Mouse (Mus musculus): ENCODE results near the gene Emc10. TPM values are rescaled to one million over a fixed set of nuclear protein-coding genes. Genes with fewer than 3 reads are reported as not detected.

Gene Emc10
- total RNA-seq, 1 experiment: 64.2 TPM

DNA sequence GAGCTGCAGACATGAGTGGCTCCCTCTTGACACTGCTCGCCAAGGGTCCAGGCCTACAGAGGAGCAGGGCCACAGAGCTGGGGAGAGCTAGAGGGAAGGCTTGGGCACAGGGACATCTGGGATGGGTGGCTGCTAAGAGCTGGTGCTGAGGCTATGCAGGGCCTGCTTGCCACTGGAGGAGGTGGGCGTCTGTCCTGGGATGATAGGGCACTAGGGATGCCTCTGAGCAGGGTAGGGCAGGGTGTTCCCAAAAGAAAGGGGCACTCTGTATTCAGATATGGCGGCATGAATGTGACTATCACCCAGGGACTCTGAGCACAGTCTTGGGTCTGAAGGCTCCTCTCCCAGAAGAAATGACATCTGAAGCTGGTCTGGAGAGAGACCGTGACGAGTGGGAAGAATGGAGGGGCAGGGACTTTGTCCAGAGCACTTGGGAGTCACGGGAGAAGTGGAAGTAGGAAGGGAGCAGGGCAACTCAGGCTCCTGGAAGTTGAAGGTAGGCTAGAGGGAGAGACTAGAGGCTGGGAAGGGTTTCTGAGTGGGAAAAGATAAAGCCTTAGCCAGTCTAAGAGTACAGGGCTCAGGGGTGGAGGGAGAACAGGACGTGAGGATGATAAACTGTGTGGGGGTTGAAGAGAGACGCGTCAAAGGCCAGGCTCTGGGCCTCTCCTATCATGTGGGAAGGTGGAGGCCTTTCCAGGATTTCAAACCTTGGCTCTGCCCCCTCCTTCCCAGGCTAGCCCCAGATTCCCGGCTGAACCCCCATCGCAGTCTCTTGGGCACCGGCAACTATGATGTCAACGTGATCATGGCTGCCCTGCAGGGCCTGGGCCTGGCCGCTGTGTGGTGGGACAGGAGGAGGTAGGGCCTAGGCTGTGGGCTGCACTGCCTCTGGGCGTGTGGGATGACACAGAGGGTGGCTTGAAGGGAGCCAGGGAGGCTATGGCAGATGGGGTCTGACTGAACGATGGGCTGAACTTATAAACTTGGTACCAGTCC, 26.4 kb downstream of the Emc10 start:
- no peak overlapping the region for H3K9ac ChIP-seq (ENCODE audit: insufficient read depth, low read depth, low read length, poor library complexity, severe bottlenecking)
- H3K4me1 ChIP-seq (ENCODE audit: control insufficient read depth in 2 of 2, insufficient read depth in 2 of 2, low read length in 2 of 2, poor library complexity in 1 of 2): peaks cover 0 to 13% of the 10 kb centered on the region in 2 experiments; a peak in 1 of 4 replicates
- DNase-seq (ENCODE audit: low read depth, low spot score): no peak
- H3K27ac ChIP-seq (ENCODE audit: insufficient read depth, low read depth, low read length, poor library complexity, severe bottlenecking): no peak overlapping the region
- no peak overlapping the region for H3K4me3 ChIP-seq (ENCODE audit: insufficient read depth in 1 of 2, low read depth in 1 of 2, low read length in 2 of 2, poor library complexity in 1 of 2, severe bottlenecking in 1 of 2)
- no peaks in the 10 kb centered on the region for H3K36me3 ChIP-seq (ENCODE audit: control insufficient read depth, insufficient read depth, low read length, poor library complexity, severe bottlenecking)
- no peaks in the 10 kb centered on the region for H3K9me3 ChIP-seq (ENCODE audit: control insufficient read depth, insufficient read depth, low read depth, low read length)
- TF ChIP-seq HCFC1 (IDR thresholded peaks at IDR 0.05; ENCODE audit: borderline replicate concordance, insufficient read depth, low read length): no peak
- no peak for TF ChIP-seq CHD2 (IDR thresholded peaks at IDR 0.05; ENCODE audit: low read depth, low read length)
- no peak for TF ChIP-seq MAFK (IDR thresholded peaks at IDR 0.05; ENCODE audit: insufficient read depth, low read depth, low read length)
- no peak for TF ChIP-seq ZC3H11A (IDR thresholded peaks at IDR 0.05; ENCODE audit: borderline replicate concordance, low read depth, low read length)
- TF ChIP-seq ZNF384 (IDR thresholded peaks at IDR 0.05; ENCODE audit: low read depth, low read length): no peak
- in situ Hi-C loops (cut with MboI; ENCODE audit: low sequenced_read_pairs in 2 of 2, unreplicated experiment in 2 of 2): no loop called here

- in situ Hi-C loops (cut with MboI; ENCODE audit: low sequenced_read_pairs in 2 of 2, unreplicated experiment in 2 of 2): no loop called here
- TF ChIP-seq MAFK (IDR thresholded peaks at IDR 0.05; ENCODE audit: insufficient read depth, low read depth, low read length) (no peak), CHD2 (IDR thresholded peaks at IDR 0.05; ENCODE audit: low read depth, low read length) (no peak), HCFC1 (IDR thresholded peaks at IDR 0.05; ENCODE audit: borderline replicate concordance, insufficient read depth, low read length) (no peak), ZNF384 (IDR thresholded peaks at IDR 0.05; ENCODE audit: low read depth, low read length) (no peak), ZC3H11A (IDR thresholded peaks at IDR 0.05; ENCODE audit: borderline replicate concordance, low read depth, low read length) (no peak)
- DNase-seq (ENCODE audit: low read depth, low spot score): no peak
- H3K4me1 ChIP-seq (ENCODE audit: control insufficient read depth in 2 of 2, insufficient read depth in 2 of 2, low read length in 2 of 2, poor library complexity in 1 of 2): peaks cover 0 to 8% of the 10 kb centered on the region in 2 experiments; a peak in 1 of 4 replicates
- no peaks in the 10 kb centered on the region for H3K36me3 ChIP-seq (ENCODE audit: control insufficient read depth, insufficient read depth, low read length, poor library complexity, severe bottlenecking)
- H3K9ac ChIP-seq (ENCODE audit: insufficient read depth, low read depth, low read length, poor library complexity, severe bottlenecking): no peak overlapping the region
- no peaks in the 10 kb centered on the region for H3K9me3 ChIP-seq (ENCODE audit: control insufficient read depth, insufficient read depth, low read depth, low read length)
- H3K4me3 ChIP-seq (ENCODE audit: insufficient read depth in 1 of 2, low read depth in 1 of 2, low read length in 2 of 2, poor library complexity in 1 of 2, severe bottlenecking in 1 of 2): peak overlapping the region in 1 of 2 experiments; percentile 76; a peak in 1 of 4 replicates
- H3K27ac ChIP-seq (ENCODE audit: insufficient read depth, low read depth, low read length, poor library complexity, severe bottlenecking): no peak overlapping the region
Measured at GRCm38 (mm10) chr7:44468644-44469285, 27.6 kb downstream of the Emc10 start.

DNA sequence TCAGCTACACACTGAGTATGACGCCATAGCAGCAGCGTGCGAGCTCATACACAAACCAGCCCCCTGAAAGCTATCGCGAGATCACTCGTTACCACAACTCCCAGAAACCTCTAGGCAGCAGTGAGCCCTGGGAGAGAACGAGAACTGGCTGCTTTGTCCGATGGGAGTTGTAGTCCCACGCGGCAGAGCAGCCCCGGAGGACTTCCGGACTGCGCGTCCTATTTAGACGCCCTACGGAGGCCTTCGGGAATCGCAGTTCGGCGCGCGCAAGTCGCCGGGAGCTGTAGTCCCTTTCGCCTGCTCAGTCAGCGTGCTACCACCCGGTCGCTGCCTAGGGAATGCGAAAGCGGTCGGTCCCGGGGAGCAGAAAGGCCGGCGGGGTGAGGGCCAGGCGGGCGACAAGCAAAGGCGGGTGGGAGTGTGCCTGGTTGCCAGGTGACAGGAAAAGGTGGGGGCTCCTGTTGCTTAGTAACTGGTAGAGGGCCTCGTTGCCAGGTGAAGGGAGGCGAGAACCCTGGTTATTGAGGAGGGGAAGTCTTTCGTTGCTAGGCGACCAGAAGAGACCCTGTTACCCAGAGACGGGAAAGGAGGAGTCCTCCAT, 28.4 kb downstream of the Emc10 start, which contains the start of gene Josd2:
Josd2 (plus strand) TSS at position 170 of the 601 bp plus-strand sequence.
- Histone ChIP-seq H3K36me3 (ENCODE audit: control insufficient read depth, insufficient read depth, low read length, poor library complexity, severe bottlenecking) (no peaks in the 10 kb centered on the region), H3K9ac (ENCODE audit: insufficient read depth, low read depth, low read length, poor library complexity, severe bottlenecking) (peak within 1 kb of the TSS; percentile 76), H3K9me3 (ENCODE audit: control insufficient read depth, insufficient read depth, low read depth, low read length) (no peaks in the 10 kb centered on the region), H3K4me3 (ENCODE audit: insufficient read depth in 1 of 2, low read depth in 1 of 2, low read length in 2 of 2, poor library complexity in 1 of 2, severe bottlenecking in 1 of 2) (peak within 1 kb of the TSS; percentile 56 to 76), H3K27ac (ENCODE audit: insufficient read depth, low read depth, low read length, poor library complexity, severe bottlenecking) (peak within 1 kb of the TSS; percentile 20; the same call in 1 of the 2 replicates), H3K4me1 (ENCODE audit: control insufficient read depth in 2 of 2, insufficient read depth in 2 of 2, low read length in 2 of 2, poor library complexity in 1 of 2) (peaks cover 0 to 8% of the 10 kb centered on the region in 2 experiments; a peak in 1 of 4 replicates)
- TF ChIP-seq HCFC1 (IDR thresholded peaks at IDR 0.05; ENCODE audit: borderline replicate concordance, insufficient read depth, low read length) (peak; percentile 97), ZC3H11A (IDR thresholded peaks at IDR 0.05; ENCODE audit: borderline replicate concordance, low read depth, low read length) (no peak), CHD2 (IDR thresholded peaks at IDR 0.05; ENCODE audit: low read depth, low read length) (peak; percentile 98), ZNF384 (IDR thresholded peaks at IDR 0.05; ENCODE audit: low read depth, low read length) (no peak), MAFK (IDR thresholded peaks at IDR 0.05; ENCODE audit: insufficient read depth, low read depth, low read length) (no peak)
- in situ Hi-C loops (cut with MboI; ENCODE audit: low sequenced_read_pairs in 2 of 2, unreplicated experiment in 2 of 2): no loop called here
- peak; percentile 95 for DNase-seq (ENCODE audit: low read depth, low spot score)

DNA sequence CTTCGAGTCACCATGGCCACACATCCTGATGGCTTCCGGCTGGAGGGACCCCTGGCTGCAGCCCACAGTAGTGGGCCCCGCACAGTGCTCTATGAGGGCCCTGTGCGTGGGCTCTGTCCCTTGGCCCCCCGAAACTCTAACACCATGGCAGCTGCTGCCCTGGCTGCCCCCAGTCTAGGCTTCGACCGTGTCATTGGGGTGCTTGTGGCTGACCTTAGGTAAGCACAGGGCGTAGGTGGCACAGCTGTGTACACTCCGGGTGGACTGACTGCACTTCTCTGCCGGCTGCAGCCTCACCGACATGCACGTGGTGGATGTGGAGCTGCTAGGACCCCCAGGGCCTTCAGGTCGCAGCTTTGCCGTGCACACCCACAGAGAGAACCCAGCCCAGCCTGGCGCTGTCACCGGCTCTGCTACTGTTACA, 29.4 kb downstream of the Emc10 start:
- no peaks in the 10 kb centered on the region for H3K36me3 ChIP-seq (ENCODE audit: control insufficient read depth, insufficient read depth, low read length, poor library complexity, severe bottlenecking)
- peak overlapping the region; percentile 28; the same call in 1 of the 2 replicates for H3K9ac ChIP-seq (ENCODE audit: insufficient read depth, low read depth, low read length, poor library complexity, severe bottlenecking)
- peak overlapping the region in 1 of 2 experiments; percentile 35; a peak in 2 of 4 replicates for H3K4me3 ChIP-seq (ENCODE audit: insufficient read depth in 1 of 2, low read depth in 1 of 2, low read length in 2 of 2, poor library complexity in 1 of 2, severe bottlenecking in 1 of 2)
- in situ Hi-C loops (cut with MboI; ENCODE audit: low sequenced_read_pairs in 2 of 2, unreplicated experiment in 2 of 2): no loop called here
- H3K9me3 ChIP-seq (ENCODE audit: control insufficient read depth, insufficient read depth, low read depth, low read length): no peaks in the 10 kb centered on the region
- H3K27ac ChIP-seq (ENCODE audit: insufficient read depth, low read depth, low read length, poor library complexity, severe bottlenecking): no peak overlapping the region
- H3K4me1 ChIP-seq (ENCODE audit: control insufficient read depth in 2 of 2, insufficient read depth in 2 of 2, low read length in 2 of 2, poor library complexity in 1 of 2): peaks cover 0 to 13% of the 10 kb centered on the region in 2 experiments; a peak in 1 of 4 replicates
- DNase-seq (ENCODE audit: low read depth, low spot score): no peak
- TF ChIP-seq ZNF384 (IDR thresholded peaks at IDR 0.05; ENCODE audit: low read depth, low read length) (no peak), ZC3H11A (IDR thresholded peaks at IDR 0.05; ENCODE audit: borderline replicate concordance, low read depth, low read length) (no peak), HCFC1 (IDR thresholded peaks at IDR 0.05; ENCODE audit: borderline replicate concordance, insufficient read depth, low read length) (no peak), MAFK (IDR thresholded peaks at IDR 0.05; ENCODE audit: insufficient read depth, low read depth, low read length) (no peak), CHD2 (IDR thresholded peaks at IDR 0.05; ENCODE audit: low read depth, low read length) (no peak)
